Mouse (Mus musculus) splenic B cell, adult 2 months (primary cell): Measurements from ENCODE around the gene Bmpr2.
"Not testable (repeated sequence)": the region's sequence is repeated elsewhere in the genome, so short reads cannot be mapped to it uniquely, and the experiment has no call there.

Source experiments
- DNase-seq: peaks from one replicate; pipeline ENCODE4 v3.0.0-alpha.2; 2011; ENCODE audit warnings: low read depth, low spot score
- H3K27me3 ChIP-seq: 2 replicates; pipeline ENCODE4 v1.6.1; 2012; ENCODE audit warnings: mild to moderate bottlenecking, low read length, moderate library complexity, mixed read lengths; ENCODE audit not compliant: control insufficient read depth, poor library complexity, insufficient read depth, severe bottlenecking
- H3K36me3 ChIP-seq: 2 replicates; pipeline ENCODE4 v1.6.1; 2012; ENCODE audit warnings: mild to moderate bottlenecking, low read length, moderate library complexity, mixed read lengths; ENCODE audit not compliant: control insufficient read depth, poor library complexity, insufficient read depth, severe bottlenecking

Gene Bmpr2

DNA sequence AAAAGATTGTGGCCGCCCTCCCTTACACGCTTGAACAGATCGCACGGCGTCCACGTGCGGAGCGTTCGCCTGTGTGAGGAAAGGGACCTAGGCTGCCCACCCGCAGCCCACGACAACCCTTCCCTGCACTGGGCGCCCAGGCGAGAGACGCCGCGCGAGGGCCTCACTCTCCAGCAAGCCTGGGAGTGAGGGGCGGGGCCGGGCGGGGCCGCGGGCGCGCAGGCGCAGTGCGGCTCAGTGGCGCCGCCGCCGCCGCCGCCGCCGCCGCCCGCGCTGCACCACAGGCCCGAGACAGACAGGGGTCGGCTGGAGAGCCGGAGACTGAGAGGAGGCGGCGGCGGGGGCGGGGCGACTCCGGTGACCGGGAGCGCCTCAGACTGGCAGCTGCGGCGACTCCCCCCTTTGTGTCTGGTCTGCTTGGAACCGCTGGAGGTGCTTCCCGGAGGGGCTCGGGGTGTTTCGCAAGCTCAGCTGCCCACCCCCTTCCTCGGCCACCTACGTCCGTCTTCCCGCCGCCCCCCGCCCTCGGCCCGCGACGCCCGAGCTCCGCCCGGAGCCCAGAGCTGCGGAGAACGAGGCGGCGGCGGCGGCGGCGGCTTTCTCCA lies at the start of gene Bmpr2:
Gene Bmpr2 (plus strand): TSS at position 237 of the 605 bp plus-strand sequence.
- Histone ChIP-seq H3K36me3 (no peaks in the 10 kb centered on the region), H3K27me3 (peaks cover 4% of the 10 kb centered on the region; the same call in 1 of the 2 replicates)
- DNase-seq: peak; percentile 83

DNA sequence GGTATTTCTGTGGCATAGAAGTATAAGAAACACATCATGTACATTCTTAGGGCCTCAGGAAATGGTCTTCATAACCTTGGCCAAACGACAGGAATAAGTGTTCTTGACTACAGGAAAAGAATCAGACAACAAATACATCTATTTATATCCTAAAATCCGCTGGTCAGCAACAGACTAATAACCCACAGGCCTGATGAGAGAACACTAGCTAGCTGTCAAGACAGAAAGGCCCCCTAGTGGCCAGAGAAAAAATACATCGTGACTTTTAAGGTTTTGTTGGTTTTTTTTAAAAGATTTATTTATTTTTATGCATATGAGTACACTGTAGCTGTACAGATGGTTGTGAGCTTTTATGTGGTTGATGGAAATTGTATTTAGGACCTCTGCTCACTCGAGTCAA lies 43.3 kb upstream of the Bmpr2 start:
- Histone ChIP-seq H3K27me3 (no peaks in the 10 kb centered on the region), H3K36me3 (no peaks in the 10 kb centered on the region)
- DNase-seq: peak; percentile 51

DNA sequence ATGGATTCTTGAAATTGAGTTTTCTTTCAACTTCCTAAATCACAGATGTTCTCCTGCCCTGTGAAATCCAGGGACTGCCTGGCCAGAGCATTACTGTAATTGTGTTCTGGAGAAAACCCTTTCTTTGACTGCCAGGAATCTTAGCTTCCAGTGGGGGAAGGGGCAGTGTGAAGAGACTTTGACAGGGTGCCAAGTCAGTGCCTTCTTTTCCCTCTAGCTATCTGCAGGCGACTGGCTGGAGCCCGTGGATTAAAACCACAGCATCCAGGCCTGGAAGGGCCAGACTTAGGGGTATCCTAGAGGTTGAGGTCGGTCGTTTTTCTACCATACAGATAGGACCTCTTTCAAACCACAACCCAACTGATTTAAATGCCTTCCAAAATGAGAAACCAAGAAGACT lies 37.5 kb upstream of the Bmpr2 start:
- DNase-seq: no peak
- H3K36me3 ChIP-seq: no peaks in the 10 kb centered on the region
- no peaks in the 10 kb centered on the region for H3K27me3 ChIP-seq

DNA sequence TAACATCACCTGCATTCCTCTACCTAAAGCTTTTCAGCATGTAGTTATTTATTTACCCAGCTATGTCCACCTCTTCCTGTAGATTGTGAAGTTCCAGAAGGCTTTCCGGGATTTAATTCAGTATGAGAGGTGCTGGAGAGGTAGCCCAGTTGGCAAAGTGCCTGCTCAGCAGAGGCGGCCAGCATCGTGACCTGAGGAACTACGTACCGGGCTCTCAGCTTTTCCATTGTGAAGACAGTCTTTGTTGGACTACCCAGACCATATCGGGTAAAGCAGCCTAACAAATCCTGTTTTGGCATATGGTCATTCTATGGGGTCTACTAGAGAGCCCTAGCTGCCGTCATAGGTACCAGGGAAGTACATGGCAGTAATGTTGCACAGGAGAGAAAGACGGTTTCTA lies 33.1 kb upstream of the Bmpr2 start:
- no peak for DNase-seq

DNA sequence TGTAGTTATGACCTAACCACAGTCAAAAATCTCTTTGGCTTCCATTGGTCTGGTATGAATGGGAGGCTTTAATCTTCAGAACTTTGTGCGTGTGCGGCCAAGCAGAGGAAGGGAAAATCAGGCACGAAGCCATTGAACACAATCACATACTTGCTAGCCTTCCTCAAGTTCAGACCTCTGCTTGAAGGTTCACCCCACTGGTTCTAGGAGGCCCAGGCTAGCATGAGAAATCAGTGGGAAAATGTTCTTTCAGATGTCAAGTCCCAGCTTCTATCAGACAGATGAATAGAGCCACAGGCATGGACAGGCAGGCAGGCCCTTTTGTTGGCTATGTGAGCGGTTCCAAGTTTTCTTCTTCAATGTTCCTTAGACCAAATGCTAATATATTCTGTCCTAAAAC lies 32.5 kb upstream of the Bmpr2 start:
- Histone ChIP-seq H3K36me3 (no peaks in the 10 kb centered on the region), H3K27me3 (no peaks in the 10 kb centered on the region)
- no peak for DNase-seq

More for the DNA sequence above, 33.1 kb upstream of the Bmpr2 start:
- no peaks in the 10 kb centered on the region for H3K27me3 ChIP-seq
- H3K36me3 ChIP-seq: no peaks in the 10 kb centered on the region

DNA sequence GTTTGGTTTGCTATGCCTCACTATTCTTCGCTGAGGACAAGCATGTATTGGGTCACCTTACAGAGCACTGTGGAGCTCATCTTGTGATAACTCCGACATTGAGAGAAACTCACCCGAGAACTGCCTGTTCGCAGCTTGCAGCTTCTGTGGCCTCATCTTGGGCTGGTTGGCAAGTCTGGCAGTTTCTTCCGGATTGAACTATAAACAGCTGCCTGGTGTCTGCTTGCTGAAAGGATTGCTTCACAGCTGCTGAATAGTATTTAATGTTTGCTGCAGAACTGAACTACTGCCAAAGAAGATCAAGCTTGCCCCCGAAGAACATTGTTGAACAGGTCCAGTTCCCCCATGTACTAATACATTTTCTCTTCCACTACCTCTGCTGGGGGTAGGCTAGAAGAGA lies 29.1 kb upstream of the Bmpr2 start:
- DNase-seq: no peak
- Histone ChIP-seq H3K27me3 (no peaks in the 10 kb centered on the region), H3K36me3 (no peaks in the 10 kb centered on the region)

DNA sequence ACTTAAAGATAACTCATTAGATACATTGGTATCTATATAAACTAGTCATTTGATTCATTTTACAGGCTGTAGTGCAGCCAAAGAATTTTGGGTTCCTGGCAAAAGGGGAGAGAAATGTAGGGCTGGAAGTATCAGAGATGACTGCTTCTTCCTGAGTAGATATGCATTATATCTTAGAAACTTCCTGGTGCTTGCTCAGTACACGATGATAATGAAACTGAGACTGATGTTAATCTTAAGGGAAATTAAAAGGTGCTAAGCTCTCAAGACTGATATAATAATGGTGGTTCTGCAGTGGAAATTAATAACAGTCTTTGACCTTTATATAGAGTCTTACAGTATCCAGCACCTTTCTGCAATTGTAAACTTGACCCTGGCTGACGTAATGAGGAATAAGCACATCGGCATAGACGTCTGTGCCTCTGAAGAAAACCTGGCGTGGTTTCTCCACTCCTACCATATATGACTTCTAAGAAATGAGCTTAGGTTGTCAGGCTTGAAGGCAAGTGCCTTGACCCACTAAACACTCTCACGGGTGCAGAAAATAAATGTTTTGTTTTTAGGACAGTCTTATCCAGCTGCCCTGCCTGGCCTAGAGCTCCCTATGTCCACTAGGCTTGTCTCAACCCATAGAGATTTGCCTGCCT lies 24.3 kb upstream of the Bmpr2 start:
- Histone ChIP-seq H3K27me3 (no peaks in the 10 kb centered on the region), H3K36me3 (no peaks in the 10 kb centered on the region)
- DNase-seq: no peak

DNA sequence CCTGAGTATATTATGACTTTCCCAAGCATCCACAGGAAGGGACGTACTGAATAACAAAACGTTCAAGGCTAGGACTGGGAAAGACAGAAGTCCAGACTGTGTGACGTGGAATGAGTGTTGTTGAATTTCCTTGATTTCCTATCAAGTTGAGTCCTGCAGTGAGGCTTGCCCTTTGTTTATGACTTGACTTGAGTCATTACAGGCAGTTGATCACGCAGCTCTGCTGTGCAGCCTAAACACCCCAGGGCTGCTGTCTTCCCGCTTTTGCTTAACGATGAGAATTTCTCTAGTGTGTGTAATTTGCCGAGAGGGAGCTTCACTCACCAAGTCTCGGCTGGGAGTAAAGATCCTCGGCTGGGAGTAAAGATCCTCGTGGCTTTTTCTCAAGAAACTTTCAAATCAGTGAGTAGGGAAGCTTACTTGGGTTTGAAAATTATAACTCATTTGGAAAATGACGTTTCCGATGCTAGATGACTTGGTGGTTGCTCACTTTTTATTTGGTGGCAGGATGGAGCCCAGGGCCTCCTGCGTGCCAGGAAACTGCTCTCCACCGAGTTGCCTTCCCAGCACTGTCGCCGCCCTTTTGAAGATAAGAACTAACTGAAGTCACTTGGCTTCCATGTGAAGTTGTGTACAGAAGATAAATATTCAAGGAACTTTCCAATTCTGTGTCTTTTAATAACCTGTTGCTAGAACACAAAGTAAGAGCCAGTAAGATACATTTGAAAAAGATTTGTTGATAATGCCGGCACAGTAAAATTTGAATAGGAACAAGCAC lies 23.4 kb upstream of the Bmpr2 start:
- H3K36me3 ChIP-seq: no peaks in the 10 kb centered on the region
- no peak for DNase-seq
- H3K27me3 ChIP-seq: no peaks in the 10 kb centered on the region

DNA sequence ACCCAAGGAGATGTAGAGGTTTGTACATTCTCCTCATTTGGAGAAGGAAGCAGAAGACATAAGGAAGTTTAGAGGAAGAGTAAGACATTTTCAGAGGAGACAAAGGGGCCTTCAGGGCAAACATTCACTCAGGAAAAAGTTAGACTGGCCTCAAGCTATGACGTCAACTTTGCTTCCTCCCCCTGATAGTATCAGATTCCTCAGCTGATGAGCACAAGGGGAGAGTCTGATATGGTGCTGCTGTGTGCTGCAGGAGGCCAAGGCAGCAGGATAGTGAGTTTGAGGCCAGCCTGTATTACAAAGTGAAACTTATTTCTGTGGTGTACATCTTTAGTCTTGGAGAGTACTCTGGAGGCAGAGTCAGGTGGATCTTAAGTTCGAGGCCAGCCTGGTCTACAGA lies 14.2 kb upstream of the Bmpr2 start:
- no peaks in the 10 kb centered on the region for H3K27me3 ChIP-seq
- H3K36me3 ChIP-seq: no peaks in the 10 kb centered on the region
- DNase-seq: no peak

DNA sequence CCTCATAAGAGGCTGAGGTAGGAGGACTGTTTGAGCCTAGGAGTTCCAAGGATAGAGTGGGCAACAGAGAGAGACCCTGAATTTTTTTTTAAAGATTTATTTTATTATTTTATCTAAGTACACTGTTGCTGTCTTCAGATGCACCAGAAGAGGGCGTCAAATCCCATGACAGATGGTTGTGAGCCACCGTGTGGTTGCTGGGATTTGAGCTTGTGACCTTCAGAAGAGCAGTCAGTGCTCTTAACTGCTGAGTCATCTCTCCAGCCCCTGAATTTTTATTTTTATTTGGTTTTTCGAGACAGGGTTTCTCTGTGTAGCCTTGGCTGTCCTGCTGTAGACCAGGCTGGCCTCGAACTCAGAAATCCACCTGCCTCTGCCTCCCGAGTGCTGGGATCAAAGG lies 13.5 kb upstream of the Bmpr2 start:
- H3K27me3 ChIP-seq, H3K36me3 ChIP-seq: not testable (repeated sequence)
- DNase-seq: peak; percentile 16

DNA sequence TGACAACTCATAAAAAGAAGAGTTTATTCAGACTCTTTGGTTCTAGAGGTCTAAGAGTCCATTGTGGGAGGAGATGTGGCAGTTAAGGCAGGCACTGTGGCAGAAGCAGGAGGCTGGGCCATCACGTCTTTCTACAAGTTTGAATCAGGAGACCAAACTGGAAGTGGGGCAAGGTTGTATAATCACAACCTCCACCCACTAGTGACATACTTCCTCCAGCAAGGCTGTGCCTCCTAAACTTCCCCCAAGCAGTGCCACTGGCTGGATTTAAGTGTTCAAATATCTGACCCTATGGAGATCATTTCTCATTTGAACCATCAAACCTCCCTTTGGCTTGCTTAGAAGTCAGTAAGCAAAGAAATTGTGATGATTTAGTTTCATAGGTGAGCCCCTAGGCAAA lies 7.9 kb upstream of the Bmpr2 start:
- Histone ChIP-seq H3K36me3 (no peaks in the 10 kb centered on the region), H3K27me3 (no peaks in the 10 kb centered on the region)
- no peak for DNase-seq

DNA sequence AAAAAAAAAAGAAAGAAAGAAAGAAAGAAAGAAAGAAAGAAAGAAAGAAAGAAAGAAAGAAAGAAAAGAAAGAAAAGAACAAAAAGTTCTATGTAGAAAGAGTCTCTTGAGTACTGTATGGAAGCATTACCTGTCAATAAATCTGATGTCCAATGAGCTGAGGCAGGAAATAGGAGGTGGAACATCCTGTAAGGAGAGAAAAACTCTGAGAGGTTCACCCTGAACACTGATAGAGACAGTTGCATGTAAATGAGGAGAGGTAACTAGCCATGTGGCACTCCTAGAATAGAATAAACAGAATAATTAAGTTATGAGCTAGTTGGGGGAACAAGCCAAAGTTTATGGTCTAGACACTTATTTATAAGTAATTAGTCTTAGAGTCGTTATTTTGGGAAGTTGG lies 4.9 kb upstream of the Bmpr2 start:
- Histone ChIP-seq H3K27me3 (peaks cover under 1% of the 10 kb centered on the region; the same call in 1 of the 2 replicates), H3K36me3 (no peaks in the 10 kb centered on the region)
- DNase-seq: no peak

DNA sequence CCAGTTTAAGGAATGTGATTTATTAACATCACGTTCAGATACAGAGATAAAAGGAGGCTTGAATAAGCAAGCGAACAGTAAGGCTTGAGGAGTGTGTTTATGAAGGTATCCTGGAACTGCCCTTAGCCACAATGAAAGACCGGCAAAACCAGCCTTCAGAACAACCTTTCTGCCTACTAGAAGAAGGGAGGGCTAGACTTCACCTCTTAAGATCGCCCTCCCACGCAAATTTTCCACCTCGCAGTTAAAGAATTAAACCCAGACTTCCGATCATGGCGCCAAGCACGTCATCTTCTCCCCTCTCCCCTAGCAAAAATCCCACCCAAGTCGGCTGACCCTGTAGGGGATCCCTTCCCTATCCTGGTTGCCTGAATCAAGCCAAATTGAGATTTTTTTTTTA lies 992 bp upstream of the Bmpr2 start:
- Histone ChIP-seq H3K36me3 (no peaks in the 10 kb centered on the region), H3K27me3 (peaks cover 4% of the 10 kb centered on the region; the same call in 1 of the 2 replicates)
- DNase-seq: peak; percentile 64

DNA sequence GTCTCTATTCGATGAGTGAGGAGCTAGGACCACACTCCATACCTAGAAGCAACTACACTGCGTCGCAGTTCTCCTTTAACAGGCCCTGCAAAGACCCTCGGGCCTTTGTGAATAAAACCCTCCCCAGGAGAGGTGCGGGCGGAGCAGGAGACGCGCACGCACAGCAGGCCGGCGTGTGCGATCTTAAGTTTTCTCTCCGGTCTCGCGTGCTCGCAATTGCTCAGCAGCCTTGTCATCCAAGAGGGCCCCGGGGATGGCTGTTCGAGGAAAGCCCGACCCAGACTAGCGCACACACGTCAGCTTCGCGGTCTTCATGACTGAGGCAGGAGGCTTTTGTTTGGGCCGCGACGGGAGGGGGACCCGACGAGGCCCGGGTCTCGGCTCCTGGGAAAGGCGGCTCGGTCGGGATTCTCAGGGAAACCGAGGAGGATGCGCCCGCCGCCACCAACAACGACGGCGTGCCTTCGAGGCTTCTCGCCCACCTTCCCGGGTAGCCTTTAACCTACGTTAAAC lies 493 bp upstream of the Bmpr2 start:
- peak; percentile 49 for DNase-seq
- no peaks in the 10 kb centered on the region for H3K36me3 ChIP-seq
- H3K27me3 ChIP-seq: peaks cover 4% of the 10 kb centered on the region; the same call in 1 of the 2 replicates

DNA sequence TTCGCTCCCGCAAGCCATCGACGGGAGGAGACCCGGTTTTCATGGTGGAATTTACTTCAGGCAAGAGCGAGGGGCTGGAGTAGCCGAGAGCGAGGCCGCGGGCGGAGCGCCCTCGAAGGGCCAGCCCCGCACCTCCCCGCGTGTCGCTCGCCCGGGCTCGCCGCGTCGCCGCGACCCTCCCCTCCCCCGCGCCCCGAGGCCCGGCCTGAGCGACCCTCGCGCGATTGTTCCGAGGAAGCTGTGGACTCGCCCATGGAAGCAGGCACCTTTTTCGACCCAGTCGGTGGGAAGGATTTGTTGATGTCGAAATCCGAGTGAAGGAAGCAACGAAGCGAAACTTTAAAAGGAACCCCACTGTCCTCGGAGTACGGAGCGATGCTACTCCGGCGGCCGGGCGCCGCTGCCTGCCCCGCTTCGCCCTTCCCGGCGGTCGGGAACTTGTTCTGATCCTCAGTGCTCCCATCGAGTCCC lies 616 bp downstream of the Bmpr2 start:
- Histone ChIP-seq H3K27me3 (peaks cover 4% of the 10 kb centered on the region; the same call in 1 of the 2 replicates), H3K36me3 (no peaks in the 10 kb centered on the region)
- peak; percentile 45 for DNase-seq
